Mouse (Mus musculus) heart, embryonic 11.5 days (tissue): ENCODE data around the gene Ntf3. TPM values are rescaled to one million over a fixed set of nuclear protein-coding genes. Genes with fewer than 3 reads are reported as not detected.

Source experiments
- ATAC-seq: fragments of 200-750 bp; cut with Nextera tagmentation; replicated peaks from 2 replicates; pipeline ENCODE4 v1.8.0; 2017; ENCODE audit warnings: moderate library complexity; ENCODE audit not compliant: insufficient number of reproducible peaks, low FRiP score, low TSS enrichment
- H3K27ac ChIP-seq: fragments of 300-500 bp; sonication (generic); 2 replicates; pipeline ENCODE4 v1.5.1; 2014; ENCODE audit warnings: mild to moderate bottlenecking, low read depth, low read length
- H3K27me3 ChIP-seq: fragments of 300-500 bp; sonication (generic); 2 replicates; pipeline ENCODE4 v1.6.1; 2014; ENCODE audit warnings: mild to moderate bottlenecking, low read length, mixed read lengths; ENCODE audit not compliant: control insufficient read depth, insufficient read depth
- H3K36me3 ChIP-seq: fragments of 300-500 bp; sonication (generic); 2 replicates; pipeline ENCODE4 v1.6.1; 2014; ENCODE audit warnings: mild to moderate bottlenecking, low read length, moderate library complexity, mixed read lengths; ENCODE audit not compliant: control insufficient read depth, insufficient read depth
- H3K4me1 ChIP-seq: fragments of 300-500 bp; sonication (generic); 2 replicates; pipeline ENCODE4 v1.6.1; 2014; ENCODE audit warnings: low read length; ENCODE audit not compliant: control insufficient read depth, insufficient read depth
- H3K4me2 ChIP-seq: fragments of 300-500 bp; sonication (generic); 2 replicates; pipeline ENCODE4 v1.6.1; 2014; ENCODE audit warnings: mild to moderate bottlenecking, moderate library complexity
- H3K4me3 ChIP-seq: fragments of 300-500 bp; sonication (generic); 2 replicates; pipeline ENCODE4 v1.5.1; 2014; ENCODE audit warnings: low read depth, low read length
- H3K9ac ChIP-seq: fragments of 300-500 bp; sonication (generic); 2 replicates; pipeline ENCODE4 v1.6.1; 2014; ENCODE audit warnings: mild to moderate bottlenecking, low read depth, low read length, moderate library complexity
- H3K9me3 ChIP-seq: fragments of 300-500 bp; sonication (generic); replicated peaks from 2 replicates; pipeline ENCODE4 v1.6.1; 2016; ENCODE audit warnings: low read length; ENCODE audit not compliant: control insufficient read depth
- WGBS: fragments of 180-500 bp; shearing (Covaris S2); extraction: QIAGEN DNeasy Blood & Tissue Kit; methylation state at CpG from one replicate; pipeline ENCODE4 v1.1.7; 2014; ENCODE audit not compliant: insufficient replicate concordance; 5-methylcytosine and 5-hydroxymethylcytosine counted together
- polyA plus RNA-seq: library from polyadenylated mRNA; unstranded; fragments of >200 nt; fragmentation: Nextera tagmentation; extraction: Ambion mirVana; gene quantifications from 2 replicates; pipeline ENCODE4 v1.2.1, GENCODE M21; 2014

Ntf3 gene
- polyA plus RNA-seq, 1 experiment from 2014 or later, result 8.6 TPM

GRCm38 (mm10) chr6:126134155-126134906, 32.4 kb downstream of the Ntf3 start:
- 0 out of 2 replicates have a peak, but pooled peaks cover 4% of the 10 kb centered on the region for H3K4me1 ChIP-seq
- ATAC-seq, result no peak
- no peaks in the 10 kb centered on the region; the same call in 1 of the 2 replicates for H3K27me3 ChIP-seq
- 75% methylated on average over 19 of the region's 19 CpGs for WGBS
- no peak overlapping the region for H3K9ac ChIP-seq
- H3K4me2 ChIP-seq, result no peak overlapping the region
- no peaks in the 10 kb centered on the region for H3K9me3 ChIP-seq
- no peak overlapping the region for H3K4me3 ChIP-seq
- no peaks in the 10 kb centered on the region for H3K36me3 ChIP-seq
- H3K27ac ChIP-seq, result no peak overlapping the region

GRCm38 (mm10) chr6:126128238-126128637, 38.5 kb downstream of the Ntf3 start:
- Histone ChIP-seq H3K27ac (no peak overlapping the region), H3K4me1 (peaks cover 13% of the 10 kb centered on the region; the same call in 1 of the 2 replicates), H3K9ac (no peak overlapping the region), H3K4me2 (no peak overlapping the region), H3K27me3 (no peaks in the 10 kb centered on the region), H3K9me3 (no peaks in the 10 kb centered on the region), H3K4me3 (no peak overlapping the region), H3K36me3 (no peaks in the 10 kb centered on the region)
- ATAC-seq, result peak; percentile 56; the same call in 1 of the 2 replicates
- 43% methylated on average over 7 of the region's 7 CpGs for WGBS

- H3K27ac ChIP-seq, result no peak overlapping the region
- no peak overlapping the region for H3K9ac ChIP-seq
- H3K4me1 ChIP-seq, result peaks cover 3% of the 10 kb centered on the region; the same call in 1 of the 2 replicates
- H3K9me3 ChIP-seq, result no peaks in the 10 kb centered on the region
- no peak for ATAC-seq
- no peak overlapping the region for H3K4me3 ChIP-seq
- H3K36me3 ChIP-seq, result no peaks in the 10 kb centered on the region
- H3K4me2 ChIP-seq, result no peak overlapping the region
- no peaks in the 10 kb centered on the region for H3K27me3 ChIP-seq
- 63% methylated on average over 1 of the region's 1 CpGs for WGBS
Measured at GRCm38 (mm10) chr6:126118247-126118646, 48.5 kb downstream of the Ntf3 start.

GRCm38 (mm10) chr6:126117191-126117590, 49.5 kb downstream of the Ntf3 start:
- no peak for ATAC-seq
- WGBS, result 88% methylated on average over 8 of the region's 8 CpGs
- H3K9me3 ChIP-seq, result no peaks in the 10 kb centered on the region
- no peaks in the 10 kb centered on the region for H3K27me3 ChIP-seq
- peaks cover 3% of the 10 kb centered on the region; the same call in 1 of the 2 replicates for H3K4me1 ChIP-seq
- no peak overlapping the region for H3K27ac ChIP-seq
- H3K36me3 ChIP-seq, result no peaks in the 10 kb centered on the region
- no peak overlapping the region for H3K9ac ChIP-seq
- H3K4me3 ChIP-seq, result no peak overlapping the region
- H3K4me2 ChIP-seq, result no peak overlapping the region

- no peaks in the 10 kb centered on the region for H3K36me3 ChIP-seq
- WGBS, result 44% methylated on average over 10 of the region's 10 CpGs
- no peaks in the 10 kb centered on the region for H3K27me3 ChIP-seq
- no peak overlapping the region for H3K9ac ChIP-seq
- peaks cover 3% of the 10 kb centered on the region; the same call in 1 of the 2 replicates for H3K4me1 ChIP-seq
- no peak overlapping the region for H3K4me3 ChIP-seq
- ATAC-seq, result no peak
- no peaks in the 10 kb centered on the region for H3K9me3 ChIP-seq
- H3K4me2 ChIP-seq, result no peak overlapping the region
- 0 out of 2 replicates have a peak overlapping the region, but pooled peaks have one; percentile 46 for H3K27ac ChIP-seq
Measured at GRCm38 (mm10) chr6:126114934-126115633, 51.6 kb downstream of the Ntf3 start.

GRCm38 (mm10) chr6:126110892-126111835, 55.5 kb downstream of the Ntf3 start:
- Histone ChIP-seq H3K9ac (no peak overlapping the region), H3K9me3 (no peaks in the 10 kb centered on the region), H3K4me3 (no peak overlapping the region), H3K36me3 (no peaks in the 10 kb centered on the region), H3K27ac (no peak overlapping the region), H3K4me2 (no peak overlapping the region), H3K27me3 (no peaks in the 10 kb centered on the region), H3K4me1 (peaks cover 5% of the 10 kb centered on the region; the same call in 1 of the 2 replicates)
- no peak for ATAC-seq
- WGBS, result 81% methylated on average over 15 of the region's 15 CpGs

- Histone ChIP-seq H3K27ac (no peak overlapping the region), H3K4me3 (no peak overlapping the region), H3K9ac (no peak overlapping the region), H3K36me3 (no peaks in the 10 kb centered on the region), H3K4me2 (no peak overlapping the region), H3K4me1 (peaks cover 7% of the 10 kb centered on the region), H3K27me3 (no peaks in the 10 kb centered on the region), H3K9me3 (no peaks in the 10 kb centered on the region)
- no peak for ATAC-seq
- WGBS, result 62% methylated on average over 5 of the region's 5 CpGs
Measured at GRCm38 (mm10) chr6:126109184-126109583, 57.5 kb downstream of the Ntf3 start.

GRCm38 (mm10) chr6:126108771-126109170, 57.9 kb downstream of the Ntf3 start:
- Histone ChIP-seq H3K4me2 (no peak overlapping the region), H3K27me3 (no peaks in the 10 kb centered on the region), H3K9me3 (no peaks in the 10 kb centered on the region), H3K4me1 (peaks cover 7% of the 10 kb centered on the region), H3K27ac (no peak overlapping the region), H3K4me3 (no peak overlapping the region), H3K9ac (no peak overlapping the region), H3K36me3 (no peaks in the 10 kb centered on the region)
- WGBS, result 87% methylated on average over 2 of the region's 2 CpGs
- ATAC-seq, result no peak
